Mouse (Mus musculus): ENCODE data around the gene Ctse.

DNA sequence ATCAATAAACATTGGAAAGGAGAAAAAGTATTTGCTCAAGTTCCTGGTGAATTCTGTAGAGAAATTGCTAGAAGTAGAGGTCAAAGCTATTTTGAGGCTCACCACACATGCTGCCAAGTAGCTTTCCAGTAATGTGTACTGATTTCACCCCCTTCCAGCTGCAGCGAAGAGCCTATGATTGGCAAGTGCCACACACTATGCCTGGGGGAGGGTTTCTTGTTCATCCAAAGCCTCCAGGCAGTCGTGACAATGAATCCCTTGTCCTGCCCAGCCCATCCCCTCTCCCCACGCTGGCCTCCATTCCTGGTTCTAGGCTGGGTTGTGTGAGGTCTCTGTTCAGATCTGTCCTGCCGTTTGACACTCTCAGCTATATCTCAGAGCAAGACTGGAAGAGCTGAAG lies 58.2 kb downstream of the Ctse start:
- TF ChIP-seq POLR2AphosphoS2 (IDR thresholded peaks at IDR 0.05; ENCODE audit: low read length): no peak
- no peak for TF ChIP-seq EP300 (IDR thresholded peaks at IDR 0.05; ENCODE audit: low read depth in 1 of 2, low read length in 2 of 2)
- TF ChIP-seq TCF12 (IDR thresholded peaks at IDR 0.05; ENCODE audit: low read depth, low read length): no peak
- TF ChIP-seq MAZ (IDR thresholded peaks at IDR 0.05; ENCODE audit: low read depth, low read length): no peak
- TF ChIP-seq MAFK (IDR thresholded peaks at IDR 0.05; ENCODE audit: borderline replicate concordance, low read depth, low read length): no peak
- TF ChIP-seq CHD1 (IDR thresholded peaks at IDR 0.05; ENCODE audit: low read depth, low read length): no peak
- TF ChIP-seq JUND (IDR thresholded peaks at IDR 0.05; ENCODE audit: low read depth, low read length): no peak
- TF ChIP-seq HCFC1 (IDR thresholded peaks at IDR 0.05; ENCODE audit: low read depth, low read length): no peak
- TF ChIP-seq POLR2A (IDR thresholded peaks at IDR 0.05; ENCODE audit: control insufficient read depth in 1 of 2, insufficient read depth in 1 of 2, low read depth in 1 of 2, low read length in 2 of 2, poor library complexity in 1 of 2): no peak
- no peak for TF ChIP-seq CTCF (IDR thresholded peaks at IDR 0.05 in 2 of 3, conservative IDR thresholded peaks at IDR 0.05 in 1 of 3; ENCODE audit: control insufficient read depth in 1 of 3, insufficient read depth in 1 of 3, low read depth in 2 of 3, low read length in 3 of 3, poor library complexity in 1 of 3, severe bottlenecking in 1 of 3)
- no peak for TF ChIP-seq ZNF384 (IDR thresholded peaks at IDR 0.05; ENCODE audit: low read depth, low read length)
- TF ChIP-seq ZC3H11A (IDR thresholded peaks at IDR 0.05; ENCODE audit: low read depth, low read length): no peak
- TF ChIP-seq GABPA (IDR thresholded peaks at IDR 0.05; ENCODE audit: low read depth, low read length): no peak

Data from MEL (cell line).